Mouse (Mus musculus) limb, embryonic 11.5 days (tissue): ENCODE measurements around the gene 6330409D20Rik. TPM values are rescaled to one million over a fixed set of nuclear protein-coding genes. Genes with fewer than 3 reads are reported as not detected.

Experiments
- ATAC-seq: fragments of 200-750 bp; cut with Nextera tagmentation; 2 replicates; pipeline ENCODE4 v1.8.0; 2017; ENCODE audit warnings: low read depth; ENCODE audit not compliant: insufficient number of reproducible peaks, low FRiP score, low TSS enrichment
- DNase-seq: peaks from one replicate; pipeline ENCODE4 v3.0.0-alpha.2; 2015; ENCODE audit warnings: low spot score
- H3K27ac ChIP-seq: fragments of 300-500 bp; sonication (generic); replicated peaks from 2 replicates; pipeline ENCODE4 v1.5.1; 2014; ENCODE audit warnings: low read depth, mild to moderate bottlenecking, low read length
- H3K27me3 ChIP-seq: fragments of 300-500 bp; sonication (generic); 2 replicates; pipeline ENCODE4 v1.6.1; 2014; ENCODE audit warnings: mild to moderate bottlenecking, low read length, mixed read lengths; ENCODE audit not compliant: control insufficient read depth, insufficient read depth
- H3K36me3 ChIP-seq: fragments of 300-500 bp; sonication (generic); 2 replicates; pipeline ENCODE4 v1.6.1; 2014; ENCODE audit warnings: mild to moderate bottlenecking, low read length, moderate library complexity, mixed read lengths; ENCODE audit not compliant: control insufficient read depth, insufficient read depth
- H3K4me1 ChIP-seq: fragments of 300-500 bp; sonication (generic); 2 replicates; pipeline ENCODE4 v1.6.1; 2014; ENCODE audit warnings: low read length, mixed read lengths; ENCODE audit not compliant: control insufficient read depth, insufficient read depth
- H3K4me2 ChIP-seq: fragments of 300-500 bp; sonication (generic); 2 replicates; pipeline ENCODE4 v1.6.1; 2014; ENCODE audit warnings: low read depth, mild to moderate bottlenecking, moderate library complexity; ENCODE audit not compliant: severe bottlenecking
- H3K4me3 ChIP-seq: fragments of 300-500 bp; sonication (generic); 2 replicates; pipeline ENCODE4 v1.5.1; 2014; ENCODE audit warnings: low read depth, low read length
- H3K9ac ChIP-seq: fragments of 300-500 bp; sonication (generic); 2 replicates; pipeline ENCODE4 v1.6.1; 2014; ENCODE audit warnings: mild to moderate bottlenecking, low read length
- H3K9me3 ChIP-seq: fragments of 300-500 bp; sonication (generic); 2 replicates; pipeline ENCODE4 v1.6.1; 2016; ENCODE audit warnings: low read length; ENCODE audit not compliant: control insufficient read depth
- WGBS: fragments of 180-500 bp; shearing (Covaris S2); extraction: QIAGEN DNeasy Blood & Tissue Kit; methylation state at CpG from one replicate; pipeline ENCODE4 v1.1.7; 2014; 5-methylcytosine and 5-hydroxymethylcytosine counted together
- polyA plus RNA-seq: library from polyadenylated mRNA; unstranded; fragments of >200 nt; fragmentation: Nextera tagmentation; extraction: Ambion mirVana; gene quantifications from 2 replicates; pipeline ENCODE4 v1.2.1, GENCODE M21; 2014

The 6330409D20Rik gene
- polyA plus RNA-seq, 1 experiment from 2014 or later: 0.13 TPM

DNA sequence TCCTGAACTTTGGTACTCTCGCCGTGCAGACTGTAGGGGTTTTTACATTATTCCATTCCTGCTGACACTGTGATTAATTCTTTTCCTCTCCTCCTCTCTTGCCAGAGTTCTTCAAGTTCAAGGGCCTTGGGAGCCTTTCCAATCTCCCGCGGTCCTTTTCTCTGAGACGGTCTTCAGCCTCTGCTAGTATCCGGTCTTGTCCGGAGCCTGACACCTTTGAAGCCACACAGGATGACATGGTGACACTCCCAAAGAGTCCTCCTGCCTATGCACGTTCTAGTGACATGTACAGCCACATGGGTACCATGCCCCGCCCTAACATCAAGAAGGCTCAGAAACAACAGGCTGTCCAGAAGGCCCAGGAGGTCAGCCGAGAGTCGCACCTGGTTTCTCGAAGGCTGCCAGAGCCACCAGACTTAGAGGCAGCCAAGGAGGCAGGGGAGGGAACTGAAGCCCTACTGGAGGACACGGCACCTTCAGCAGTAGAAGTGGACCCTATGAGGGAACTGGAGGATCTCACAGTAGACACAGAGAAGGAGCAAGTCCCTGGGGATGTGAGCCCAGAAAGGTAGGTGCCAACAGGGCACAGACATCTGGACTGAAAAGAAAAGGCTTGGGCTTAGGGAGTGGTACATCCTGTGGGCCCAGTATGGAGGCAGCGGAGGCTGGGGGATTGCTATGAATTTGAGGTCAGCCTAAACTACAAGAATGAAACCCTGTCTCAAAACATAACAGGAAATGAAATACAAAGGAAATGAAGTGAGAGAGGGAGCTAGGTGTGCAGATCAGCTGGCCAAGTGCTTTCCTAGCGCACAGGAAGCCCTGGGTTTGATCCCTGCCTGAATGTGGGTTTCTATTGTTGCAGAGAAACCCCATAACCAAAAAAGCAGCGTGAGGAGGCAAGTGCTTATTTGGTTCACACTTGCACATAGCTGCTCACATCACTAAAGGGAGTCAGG is 15.7 kb downstream of the 6330409D20Rik start:
- H3K9ac ChIP-seq: no peak overlapping the region
- H3K4me2 ChIP-seq: no peak overlapping the region
- H3K4me1 ChIP-seq: peaks cover 12% of the 10 kb centered on the region
- DNase-seq (no peak), ATAC-seq (no peak)
- no peaks in the 10 kb centered on the region for H3K36me3 ChIP-seq
- 79% methylated on average over 16 of the region's 16 CpGs for WGBS
- H3K4me3 ChIP-seq: no peak overlapping the region
- H3K9me3 ChIP-seq: no peaks in the 10 kb centered on the region
- H3K27me3 ChIP-seq: no peaks in the 10 kb centered on the region
- no peak overlapping the region for H3K27ac ChIP-seq

DNA sequence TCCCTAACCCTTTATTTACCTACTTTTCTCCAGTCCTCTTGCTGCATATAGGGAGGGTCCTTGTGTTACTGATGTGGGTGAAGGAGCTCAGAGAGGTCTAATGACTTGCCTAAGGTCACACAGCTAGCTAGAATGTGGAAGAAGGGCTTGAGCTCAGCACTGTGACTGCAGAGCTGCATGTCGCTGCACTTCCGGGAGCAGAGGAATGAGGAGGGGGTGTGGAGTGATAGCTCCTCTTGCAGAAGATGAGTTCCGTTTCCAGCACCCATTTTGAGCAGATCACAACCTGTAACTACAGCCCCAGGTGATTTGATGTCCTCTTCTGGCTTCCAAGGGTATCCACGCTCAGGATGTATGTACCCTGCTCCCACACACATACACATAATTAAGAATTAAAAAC is 16.7 kb downstream of the 6330409D20Rik start:
- 73% methylated on average over 4 of the region's 4 CpGs for WGBS
- Histone ChIP-seq H3K27me3 (no peaks in the 10 kb centered on the region), H3K4me2 (no peak overlapping the region), H3K9ac (no peak overlapping the region), H3K27ac (no peak overlapping the region), H3K9me3 (no peaks in the 10 kb centered on the region), H3K4me1 (peaks cover 9% of the 10 kb centered on the region; the same call in 1 of the 2 replicates), H3K36me3 (no peaks in the 10 kb centered on the region), H3K4me3 (no peak overlapping the region)
- DNase-seq: no peak
- ATAC-seq: no peak

DNA sequence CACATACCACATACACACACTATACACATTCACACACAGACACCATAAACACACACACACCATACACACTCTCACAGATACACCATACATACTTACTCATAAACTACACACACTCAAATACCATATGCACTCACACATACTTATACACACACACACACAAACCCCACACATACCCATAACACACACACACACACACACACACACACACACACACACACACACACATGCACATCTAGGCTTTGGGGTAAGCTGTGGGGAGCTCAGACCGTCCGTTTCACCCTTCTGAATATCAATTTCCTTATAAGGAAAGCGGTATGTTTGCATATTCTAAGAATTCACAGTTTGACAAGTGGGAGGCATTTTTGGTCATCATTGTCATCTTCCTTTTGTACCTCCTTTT is 18.2 kb downstream of the 6330409D20Rik start:
- no peaks in the 10 kb centered on the region for H3K9me3 ChIP-seq
- H3K4me3 ChIP-seq: no peak overlapping the region
- no peak overlapping the region for H3K27ac ChIP-seq
- DNase-seq (no peak), ATAC-seq (no peak)
- H3K36me3 ChIP-seq: no peaks in the 10 kb centered on the region
- no peaks in the 10 kb centered on the region for H3K27me3 ChIP-seq
- 83% methylated on average over 3 of the region's 3 CpGs for WGBS
- no peak overlapping the region for H3K9ac ChIP-seq
- no peak overlapping the region for H3K4me2 ChIP-seq
- peaks cover 5% of the 10 kb centered on the region; the same call in 1 of the 2 replicates for H3K4me1 ChIP-seq

DNA sequence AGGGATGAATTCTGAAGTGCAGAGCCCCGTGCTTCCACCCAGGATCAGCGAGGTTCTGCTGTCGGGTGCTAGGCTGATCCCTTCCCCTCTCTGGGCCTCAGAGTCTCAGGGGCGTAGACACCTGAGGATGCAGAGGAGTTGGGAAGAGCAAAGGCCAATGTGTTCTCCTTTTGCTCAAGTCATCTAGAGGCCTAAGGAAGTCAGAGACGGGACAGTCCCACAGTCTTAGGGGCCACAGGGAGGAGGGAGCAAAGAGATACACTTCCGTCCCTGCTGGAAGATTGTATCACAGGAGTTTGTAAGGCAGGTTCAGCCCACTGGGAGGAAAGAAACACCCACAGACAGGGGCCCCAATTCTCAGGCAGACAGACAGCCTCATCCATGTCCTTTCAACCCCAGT is 18.8 kb downstream of the 6330409D20Rik start:
- 56% methylated on average over 6 of the region's 6 CpGs for WGBS
- ATAC-seq: no peak

DNA sequence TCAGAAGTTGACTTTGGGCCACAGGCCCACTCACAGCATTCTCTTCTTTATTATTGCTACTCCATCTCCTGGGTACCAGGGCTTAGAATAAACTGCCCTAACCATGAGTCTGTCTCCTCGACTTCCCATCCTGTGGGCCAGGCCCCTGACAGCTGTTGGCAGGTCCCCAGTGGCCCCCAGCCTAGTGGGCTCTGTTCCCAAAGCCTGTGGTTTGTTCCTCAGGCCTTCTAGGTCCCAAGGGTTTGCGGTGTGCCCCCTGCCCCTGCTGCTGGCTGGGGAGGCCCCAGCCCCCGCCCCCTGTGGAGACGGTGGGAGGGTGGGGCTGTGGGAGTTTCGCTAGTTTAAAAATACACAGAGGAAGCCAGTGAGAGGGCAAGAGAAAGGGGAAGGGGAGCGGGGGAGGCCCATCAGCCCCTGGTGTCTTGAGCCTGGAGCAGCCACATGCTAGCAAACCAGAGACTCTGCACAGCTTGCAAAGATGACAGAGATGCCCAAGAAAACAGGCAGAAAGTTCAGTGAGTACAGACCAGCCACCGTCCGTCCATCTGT is 20.1 kb downstream of the 6330409D20Rik start, which contains the start of gene Sh2d3c:
Sh2d3c (plus strand) TSS at position 375 of the 549 bp plus-strand sequence.
- no peak within 1 kb of the TSS for H3K27ac ChIP-seq
- 54% methylated on average over 8 of the region's 8 CpGs for WGBS

More for the DNA sequence above, 18.8 kb downstream of the 6330409D20Rik start:
- Histone ChIP-seq H3K9ac (no peak overlapping the region), H3K9me3 (no peaks in the 10 kb centered on the region; the same call in 1 of the 2 replicates), H3K36me3 (no peaks in the 10 kb centered on the region), H3K27me3 (no peaks in the 10 kb centered on the region), H3K4me1 (peaks cover 5% of the 10 kb centered on the region; the same call in 1 of the 2 replicates), H3K4me3 (no peak overlapping the region), H3K27ac (no peak overlapping the region), H3K4me2 (no peak overlapping the region)
- DNase-seq: no peak

DNA sequence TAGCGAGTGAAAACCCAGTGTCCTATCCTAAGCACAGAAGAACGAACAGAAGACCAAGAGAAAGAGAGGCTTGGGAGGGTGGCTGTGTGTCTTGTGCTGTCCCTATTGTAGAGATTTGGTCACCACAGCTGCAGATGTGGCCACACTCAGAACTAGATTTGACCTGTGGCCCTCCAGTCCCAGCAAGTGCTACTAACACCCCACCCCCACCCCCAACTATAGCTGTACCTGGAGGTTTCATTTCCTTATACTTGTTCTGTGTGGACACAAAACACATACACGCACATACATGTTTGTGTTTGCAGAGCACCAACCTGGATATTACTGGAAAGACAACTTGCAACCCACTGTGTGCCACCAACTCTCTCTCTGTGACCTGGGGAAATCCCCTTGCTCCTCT is 20.8 kb downstream of the 6330409D20Rik start:
- Histone ChIP-seq H3K4me3 (no peak overlapping the region), H3K27me3 (no peaks in the 10 kb centered on the region), H3K4me1 (peaks cover 5% of the 10 kb centered on the region; the same call in 1 of the 2 replicates), H3K9ac (no peak overlapping the region), H3K36me3 (no peaks in the 10 kb centered on the region), H3K4me2 (no peak overlapping the region), H3K9me3 (no peaks in the 10 kb centered on the region; the same call in 1 of the 2 replicates), H3K27ac (no peak overlapping the region)
- 93% methylated on average over 3 of the region's 3 CpGs for WGBS
- no peak for DNase-seq
- no peak for ATAC-seq

More for the DNA sequence above, 20.1 kb downstream of the 6330409D20Rik start, which contains the start of gene Sh2d3c:
- Histone ChIP-seq H3K9me3 (no peaks in the 10 kb centered on the region; the same call in 1 of the 2 replicates), H3K36me3 (no peaks in the 10 kb centered on the region), H3K4me3 (no peak within 1 kb of the TSS), H3K9ac (0 out of 2 replicates have a peak within 1 kb of the TSS, but pooled peaks have one; percentile 18), H3K4me2 (no peak within 1 kb of the TSS), H3K4me1 (peaks cover 5% of the 10 kb centered on the region; the same call in 1 of the 2 replicates), H3K27me3 (no peaks in the 10 kb centered on the region)
- ATAC-seq: no peak
- no peak for DNase-seq

DNA sequence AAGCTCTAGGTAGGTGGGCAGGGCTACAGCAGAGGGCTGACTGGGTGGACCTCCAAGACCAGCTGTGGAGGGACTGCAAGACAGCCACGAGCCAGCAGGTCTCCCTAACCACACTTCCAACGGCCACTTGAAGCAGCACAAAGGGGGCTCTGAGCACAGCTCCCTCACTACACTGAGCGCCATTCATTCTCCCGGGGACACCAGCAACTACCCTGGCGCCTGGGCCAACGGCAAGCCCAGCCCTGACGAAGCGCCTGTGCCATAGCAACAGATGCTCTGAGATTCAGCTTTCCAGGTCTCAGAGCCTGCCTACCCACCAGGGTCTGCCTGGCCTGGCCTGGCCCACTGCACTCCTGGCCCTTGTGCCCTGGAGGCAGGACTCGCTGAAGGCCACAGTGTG is 22.1 kb downstream of the 6330409D20Rik start:
- H3K4me3 ChIP-seq: no peak overlapping the region
- ATAC-seq (no peak), DNase-seq (no peak)
- H3K27ac ChIP-seq: 0 out of 2 replicates have a peak overlapping the region, but pooled peaks have one; percentile 22
- no peaks in the 10 kb centered on the region for H3K36me3 ChIP-seq
- peaks cover 10% of the 10 kb centered on the region; the same call in 1 of the 2 replicates for H3K4me1 ChIP-seq
- H3K9me3 ChIP-seq: no peaks in the 10 kb centered on the region; the same call in 1 of the 2 replicates
- no peak overlapping the region for H3K9ac ChIP-seq
- H3K4me2 ChIP-seq: no peak overlapping the region
- no peaks in the 10 kb centered on the region for H3K27me3 ChIP-seq
- 59% methylated on average over 9 of the region's 9 CpGs for WGBS

DNA sequence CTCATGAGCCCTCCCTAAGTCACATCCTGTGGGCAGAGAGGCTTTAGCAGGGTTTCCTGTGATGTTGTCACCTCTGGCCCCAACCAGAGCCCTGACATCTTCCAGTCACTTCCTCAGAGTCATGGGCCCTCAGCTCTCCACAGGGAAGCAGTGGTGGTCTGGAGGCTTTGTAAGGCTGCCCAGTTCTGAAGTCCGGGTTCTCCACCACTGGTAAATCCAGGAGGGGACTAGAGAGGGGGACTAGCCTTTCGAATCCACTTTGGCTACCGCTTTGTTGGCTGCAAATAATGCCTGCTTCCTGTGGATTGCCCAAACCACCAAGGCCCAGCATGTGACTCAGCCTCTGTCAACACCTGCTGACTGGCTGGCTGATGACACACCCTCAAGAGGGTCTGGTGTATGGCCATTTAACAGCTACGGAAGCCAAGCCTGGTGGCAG is 25.8 kb downstream of the 6330409D20Rik start:
- ATAC-seq (no peak), DNase-seq (no peak)
- Histone ChIP-seq H3K4me1 (peaks cover 13% of the 10 kb centered on the region; the same call in 1 of the 2 replicates), H3K9ac (no peak overlapping the region), H3K4me3 (no peak overlapping the region), H3K4me2 (no peak overlapping the region), H3K9me3 (no peaks in the 10 kb centered on the region; the same call in 1 of the 2 replicates), H3K27ac (no peak overlapping the region), H3K27me3 (no peaks in the 10 kb centered on the region), H3K36me3 (peaks cover 2% of the 10 kb centered on the region; the same call in 1 of the 2 replicates)
- WGBS: 56% methylated on average over 4 of the region's 4 CpGs
